Comparison of ENCODE assay signal across 18 mouse cellular contexts in the genomic region with DNA sequence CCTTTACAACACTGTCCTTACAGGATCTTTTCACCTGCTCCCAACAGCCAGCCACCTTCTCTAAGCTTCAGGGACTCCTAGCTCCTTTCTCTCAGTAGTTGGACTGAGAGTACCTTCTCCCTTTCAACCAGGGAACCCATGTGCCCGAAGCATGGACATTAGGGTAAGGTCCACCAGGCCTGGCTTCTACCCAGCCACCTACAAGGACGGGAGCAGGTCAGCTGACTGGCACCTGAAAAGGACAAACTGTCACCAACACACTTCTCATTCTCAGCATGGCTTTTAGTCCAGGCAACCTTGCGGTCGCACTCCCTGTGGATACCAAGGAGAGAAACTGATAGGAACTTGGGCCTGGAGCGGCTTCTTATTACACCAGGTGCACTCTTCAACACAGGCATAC.
"Had no signal": no experiment of that assay in that cellular context is flagged by ENCODE, and none has a peak within 500 bp of the region (broad histone marks: within the 10 kb centered on the region; RNA-seq: fewer than 3 reads in every experiment).

No protein-coding gene starts in this region.

- DNase-seq: layer of hippocampus, adult 9-11 months; layer of hippocampus, postnatal 36 days; lung, postnatal 14 days; retina, postnatal 1 day; right cerebral cortex, postnatal 4 days; spleen, adult 18-20 months; thymus, adult 18-20 months; thymus, postnatal 14 days had no signal

- H3K27me3 ChIP-seq: limb, embryonic 15.5 days; liver, embryonic 15.5 days; lung, embryonic 15.5 days; megakaryocyte, embryonic 14.5 days; midbrain, embryonic 15.5 days; neural tube, embryonic 12.5 days had no signal

- H3K4me2 ChIP-seq: limb, embryonic 15.5 days; liver, embryonic 15.5 days; lung, embryonic 15.5 days; midbrain, embryonic 11.5 days; midbrain, embryonic 15.5 days; neural tube, embryonic 12.5 days had no signal

- H3K9me3 ChIP-seq: limb, embryonic 15.5 days; liver, embryonic 15.5 days; lung, embryonic 15.5 days; megakaryocyte, embryonic 14.5 days; midbrain, embryonic 15.5 days; neural tube, embryonic 12.5 days had no signal

- ATAC-seq: hindbrain, postnatal 0 days; midbrain, embryonic 15.5 days had no signal

- H3K4me1 ChIP-seq: limb, embryonic 15.5 days; liver, embryonic 15.5 days; lung, embryonic 15.5 days; megakaryocyte, embryonic 14.5 days; midbrain, embryonic 15.5 days; neural tube, embryonic 12.5 days had no signal

- H3K4me3 ChIP-seq: limb, embryonic 15.5 days; liver, embryonic 15.5 days; lung, embryonic 15.5 days; megakaryocyte, embryonic 14.5 days; midbrain, embryonic 15.5 days; neural tube, embryonic 12.5 days had no signal

- H3K9ac ChIP-seq: limb, embryonic 15.5 days; liver, embryonic 15.5 days; lung, embryonic 15.5 days; midbrain, embryonic 15.5 days; neural tube, embryonic 12.5 days had no signal

- H3K27ac ChIP-seq: hindbrain, postnatal 0 days; kidney, postnatal 0 days; limb, embryonic 15.5 days; liver, embryonic 15.5 days; lung, embryonic 15.5 days; macrophage; midbrain, embryonic 15.5 days; neural tube, embryonic 12.5 days had no signal
